Mouse (Mus musculus) MEL (cell line): ENCODE measurements around the gene Srcin1. TPM values are rescaled to one million over a fixed set of nuclear protein-coding genes. Genes with fewer than 3 reads are reported as not detected.

Experiments used
- DNase-seq: peaks from one replicate; pipeline ENCODE4 v3.0.0; 2011; ENCODE audit warnings: low read depth, low spot score
- H3K27ac ChIP-seq: 2 replicates; pipeline ENCODE4 v1.5.1; 2012; ENCODE audit warnings: low read depth, mild to moderate bottlenecking, control low read depth, low read length, moderate library complexity; ENCODE audit not compliant: control insufficient read depth
- H3K27me3 ChIP-seq, 2 experiments: fragments of 150-350 bp in 1 of 2; sonication (generic) in 1 of 2; 2 replicates each; pipeline ENCODE4 v1.6.1; 2012; ENCODE audit warnings: low read length in 2 of 2, mild to moderate bottlenecking in 2 of 2, improper control_type of control experiment in 1 of 2, moderate library complexity in 1 of 2; ENCODE audit not compliant: insufficient read depth in 2 of 2, control insufficient read depth in 1 of 2
- H3K36me3 ChIP-seq, 2 experiments: 2 replicates each; pipeline ENCODE4 v1.6.1; 2012 to 2014; ENCODE audit warnings: low read length in 2 of 2, improper control_type of control experiment in 1 of 2, inconsistent platforms in 1 of 2, mild to moderate bottlenecking in 1 of 2; ENCODE audit not compliant: insufficient read depth in 2 of 2, control insufficient read depth in 1 of 2
- H3K4me1 ChIP-seq, 2 experiments: fragments of 150-350 bp in 1 of 2; sonication (generic) in 1 of 2; 2 replicates each; pipeline ENCODE4 v1.6.1; 2012; ENCODE audit warnings: low read length in 2 of 2, improper control_type of control experiment in 1 of 2, mild to moderate bottlenecking in 1 of 2; ENCODE audit not compliant: insufficient read depth in 2 of 2, control insufficient read depth in 1 of 2
- H3K4me3 ChIP-seq, 2 experiments: fragments of 150-350 bp in 1 of 2; sonication (generic) in 1 of 2; 2 replicates each; pipeline ENCODE4 v1.5.1; 2012; ENCODE audit warnings: low read depth in 2 of 2, low read length in 2 of 2, mild to moderate bottlenecking in 2 of 2, moderate library complexity in 2 of 2, control low read depth in 1 of 2, improper control_type of control experiment in 1 of 2; ENCODE audit not compliant: control insufficient read depth in 1 of 2, insufficient read depth in 1 of 2
- H3K79me2 ChIP-seq: 2 replicates; pipeline ENCODE4 v1.6.1; 2012; ENCODE audit warnings: mild to moderate bottlenecking, low read length, moderate library complexity; ENCODE audit not compliant: control insufficient read depth, poor library complexity, insufficient read depth
- H3K9ac ChIP-seq: 2 replicates; pipeline ENCODE4 v1.6.1; 2012; ENCODE audit warnings: low read depth, mild to moderate bottlenecking, control low read depth, low read length, moderate library complexity; ENCODE audit not compliant: control insufficient read depth, poor library complexity, severe bottlenecking
- H3K9me3 ChIP-seq: fragments of 150-350 bp; sonication (generic); replicated peaks from 2 replicates; pipeline ENCODE4 v1.6.1; 2012; ENCODE audit warnings: mild to moderate bottlenecking, low read length, improper control_type of control experiment, moderate library complexity; ENCODE audit not compliant: insufficient read depth
- CHD1 ChIP-seq: IDR thresholded peaks from 2 replicates; pipeline ENCODE4 v1.6.1; 2012; ENCODE audit warnings: low read depth, mild to moderate bottlenecking, inconsistent platforms, low read length, improper control_type of control experiment
- CHD2 ChIP-seq: IDR thresholded peaks from 2 replicates; pipeline ENCODE4 v1.6.1; 2011; ENCODE audit warnings: low read length, improper control_type of control experiment
- CTCF ChIP-seq, 3 experiments: IDR thresholded peaks in 2 of 3; conservative IDR thresholded peaks in 1 of 3; 2 replicates each; pipeline ENCODE4 v1.5.1; 2011 to 2012; ENCODE audit warnings: low read length in 3 of 3, low read depth in 2 of 3, mild to moderate bottlenecking in 2 of 3, improper control_type of control experiment in 1 of 3, inconsistent platforms in 1 of 3, mixed read lengths in 1 of 3, moderate library complexity in 1 of 3; ENCODE audit not compliant: control insufficient read depth in 1 of 3, insufficient read depth in 1 of 3, poor library complexity in 1 of 3, severe bottlenecking in 1 of 3
- E2F4 ChIP-seq: IDR thresholded peaks from 2 replicates; pipeline ENCODE4 v1.6.1; 2011; ENCODE audit warnings: low read depth, low read length, improper control_type of control experiment, borderline replicate concordance
- GATA1 ChIP-seq: IDR thresholded peaks from 2 replicates; pipeline ENCODE4 v1.6.1; 2011; ENCODE audit warnings: low read depth, low read length, improper control_type of control experiment
- JUND ChIP-seq: IDR thresholded peaks from 2 replicates; pipeline ENCODE4 v1.6.1; 2011; ENCODE audit warnings: low read depth, mild to moderate bottlenecking, improper control_type of control experiment, low read length
- MAFK ChIP-seq: IDR thresholded peaks from 2 replicates; pipeline ENCODE4 v1.6.1; 2011; ENCODE audit warnings: low read depth, mild to moderate bottlenecking, low read length, improper control_type of control experiment, borderline replicate concordance
- MXI1 ChIP-seq: IDR thresholded peaks from 2 replicates; pipeline ENCODE4 v1.6.1; 2011; ENCODE audit warnings: mild to moderate bottlenecking, low read depth, low read length, improper control_type of control experiment
- NELFE ChIP-seq: IDR thresholded peaks from 2 replicates; pipeline ENCODE4 v1.6.1; 2011; ENCODE audit warnings: low read depth, low read length, improper control_type of control experiment
- POLR2A ChIP-seq, 2 experiments: IDR thresholded peaks; 2 replicates each; pipeline ENCODE4 v1.6.1; 2011 to 2012; ENCODE audit warnings: low read length in 2 of 2, mild to moderate bottlenecking in 2 of 2, control low read depth in 1 of 2, improper control_type of control experiment in 1 of 2, low read depth in 1 of 2, moderate library complexity in 1 of 2; ENCODE audit not compliant: control insufficient read depth in 1 of 2, insufficient read depth in 1 of 2, poor library complexity in 1 of 2
- POLR2AphosphoS2 ChIP-seq: IDR thresholded peaks from 2 replicates; pipeline ENCODE4 v1.6.1; 2011; ENCODE audit warnings: low read length, improper control_type of control experiment
- RCOR1 ChIP-seq: IDR thresholded peaks from 2 replicates; pipeline ENCODE4 v1.6.1; 2012; ENCODE audit warnings: low read depth, mild to moderate bottlenecking, inconsistent platforms, low read length, improper control_type of control experiment
- TBP ChIP-seq: IDR thresholded peaks from 2 replicates; pipeline ENCODE4 v1.8.0; 2011; ENCODE audit warnings: low read depth, low read length, improper control_type of control experiment
- TCF12 ChIP-seq: IDR thresholded peaks from 2 replicates; pipeline ENCODE4 v1.6.1; 2014; ENCODE audit warnings: low read depth, mild to moderate bottlenecking, inconsistent platforms, low read length, improper control_type of control experiment, moderate library complexity
- UBTF ChIP-seq: IDR thresholded peaks from 2 replicates; pipeline ENCODE4 v1.6.1; 2012; ENCODE audit warnings: low read depth, mild to moderate bottlenecking, inconsistent platforms, low read length, improper control_type of control experiment, moderate library complexity, borderline replicate concordance; ENCODE audit not compliant: insufficient read depth
- USF2 ChIP-seq, 2 experiments: IDR thresholded peaks; 2 replicates each; pipeline ENCODE4 v1.6.1; 2011 to 2012; ENCODE audit warnings: improper control_type of control experiment in 2 of 2, low read length in 2 of 2, borderline replicate concordance in 1 of 2, inconsistent platforms in 1 of 2, low read depth in 1 of 2, mild to moderate bottlenecking in 1 of 2; ENCODE audit not compliant: insufficient read depth in 1 of 2
- ZC3H11A ChIP-seq: IDR thresholded peaks from 2 replicates; pipeline ENCODE4 v1.6.1; 2012; ENCODE audit warnings: low read depth, mild to moderate bottlenecking, inconsistent platforms, low read length, improper control_type of control experiment
- ZNF384 ChIP-seq: IDR thresholded peaks from 2 replicates; pipeline ENCODE4 v1.6.1; 2012; ENCODE audit warnings: low read depth, mild to moderate bottlenecking, inconsistent platforms, low read length, improper control_type of control experiment
- polyA plus RNA-seq, 2 experiments: library from polyadenylated mRNA; stranded (reverse) in 1 of 2; unstranded in 1 of 2; fragments of >175 nt in 1 of 2; fragments of >200 nt in 1 of 2; gene quantifications; 2 replicates each; pipeline versions ENCODE4 v1.2.1 to v1.2.4; 2012; ENCODE audit warnings: low replicate concordance in 2 of 2, low read depth in 1 of 2; ENCODE audit not compliant: insufficient read length in 2 of 2, insufficient read depth in 1 of 2, missing spikeins in 1 of 2
- total RNA-seq: library from RNA; depleted of rRNA; stranded (reverse); fragments of 300-350 nt; gene quantifications from 2 replicates; pipeline ENCODE4 v1.2.3, GENCODE M21; 2012

Gene Srcin1
- total and polyA plus RNA-seq, 3 experiments, result 0.04 to 0.10 TPM; not detected in 1

GRCm38 (mm10) chr11:97497543-97497942 lies 78.4 kb downstream of the Srcin1 start:
- TF ChIP-seq RCOR1, result no peak
- TF ChIP-seq POLR2AphosphoS2, result no peak
- no peak for TF ChIP-seq USF2 (IDR thresholded peaks at IDR 0.05; ENCODE audit: borderline replicate concordance in 1 of 2, insufficient read depth in 1 of 2, low read depth in 1 of 2, low read length in 2 of 2)
- no peak for TF ChIP-seq ZNF384
- TF ChIP-seq UBTF, result no peak
- no peak for TF ChIP-seq E2F4
- no peak overlapping the region for H3K4me3 ChIP-seq
- H3K27ac ChIP-seq, result no peak overlapping the region
- no peaks in the 10 kb centered on the region for H3K79me2 ChIP-seq
- no peaks in the 10 kb centered on the region for H3K36me3 ChIP-seq
- no peaks in the 10 kb centered on the region for H3K4me1 ChIP-seq
- no peaks in the 10 kb centered on the region for H3K27me3 ChIP-seq
- no peaks in the 10 kb centered on the region for H3K9me3 ChIP-seq
- no peak overlapping the region for H3K9ac ChIP-seq
- no peak for DNase-seq

DNA sequence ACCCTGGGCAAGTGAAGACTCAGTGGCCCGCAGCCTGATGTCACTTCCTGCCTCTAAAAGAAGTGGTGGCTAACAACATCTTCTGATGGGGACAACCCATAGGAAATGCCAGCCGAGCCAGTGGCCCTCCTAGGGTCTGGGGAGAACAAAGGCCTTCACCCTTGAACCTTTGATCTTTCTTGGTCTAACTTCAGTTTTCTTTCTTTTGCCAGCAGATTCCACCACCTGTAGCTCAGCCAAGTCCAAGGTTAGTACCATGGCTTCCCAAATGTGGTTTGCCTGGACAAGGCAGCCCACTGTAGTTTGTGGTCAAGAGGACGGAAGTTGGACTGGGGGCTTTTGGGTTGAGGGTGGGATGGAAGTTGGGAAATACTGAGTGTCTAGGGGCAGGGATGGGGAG lies 83.2 kb downstream of the Srcin1 start:
- no peaks in the 10 kb centered on the region for H3K9me3 ChIP-seq
- no peaks in the 10 kb centered on the region for H3K4me1 ChIP-seq
- no peaks in the 10 kb centered on the region for H3K27me3 ChIP-seq
- no peak overlapping the region for H3K27ac ChIP-seq
- H3K4me3 ChIP-seq, result no peak overlapping the region
- H3K9ac ChIP-seq, result no peak overlapping the region
- no peak for TF ChIP-seq MAFK
- TF ChIP-seq TCF12, result no peak
- TF ChIP-seq TBP, result no peak
- no peak for TF ChIP-seq JUND
- no peak for TF ChIP-seq GATA1
- TF ChIP-seq NELFE, result no peak
- no peak for TF ChIP-seq MXI1
- TF ChIP-seq CHD2, result no peak
- no peak for TF ChIP-seq CHD1
- TF ChIP-seq, all 39 proteins: peak for 0
- H3K79me2 ChIP-seq, result no peaks in the 10 kb centered on the region
- H3K36me3 ChIP-seq, result no peaks in the 10 kb centered on the region
- no peak for DNase-seq

DNA sequence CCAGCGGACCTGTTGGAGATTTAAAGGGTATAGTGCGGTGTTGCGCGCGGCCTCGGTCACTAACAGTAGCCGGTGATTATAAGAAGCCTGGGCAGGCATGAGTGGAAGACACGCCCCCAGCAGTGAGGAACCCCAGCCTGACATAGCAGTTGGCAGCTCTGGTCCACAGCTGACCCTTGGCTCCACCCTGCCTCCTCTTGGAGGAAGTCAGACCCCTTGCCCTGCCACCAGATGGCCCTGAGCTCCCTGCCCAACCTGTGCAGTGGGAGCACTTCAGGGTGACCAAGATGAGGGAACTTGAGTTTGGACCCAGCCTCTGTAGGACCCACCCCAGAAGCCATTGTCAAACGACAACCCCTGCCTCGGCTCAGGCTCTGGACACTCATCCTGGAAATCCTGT lies 84.3 kb downstream of the Srcin1 start:
- H3K27me3 ChIP-seq, result no peaks in the 10 kb centered on the region
- no peak overlapping the region for H3K4me3 ChIP-seq
- no peak overlapping the region for H3K9ac ChIP-seq
- H3K36me3 ChIP-seq, result no peaks in the 10 kb centered on the region
- H3K4me1 ChIP-seq, result no peaks in the 10 kb centered on the region
- TF ChIP-seq POLR2A (IDR thresholded peaks at IDR 0.05; ENCODE audit: control insufficient read depth in 1 of 2, insufficient read depth in 1 of 2, low read depth in 1 of 2, low read length in 2 of 2, poor library complexity in 1 of 2) (no peak), CTCF (IDR thresholded peaks at IDR 0.05 in 2 of 3, conservative IDR thresholded peaks at IDR 0.05 in 1 of 3; ENCODE audit: control insufficient read depth in 1 of 3, insufficient read depth in 1 of 3, low read depth in 2 of 3, low read length in 3 of 3, poor library complexity in 1 of 3, severe bottlenecking in 1 of 3) (peak in 1 of 3 experiments; percentile 15; a peak in 1 of 6 replicates), USF2 (IDR thresholded peaks at IDR 0.05; ENCODE audit: borderline replicate concordance in 1 of 2, insufficient read depth in 1 of 2, low read depth in 1 of 2, low read length in 2 of 2) (no peak), ZC3H11A (no peak)
- H3K27ac ChIP-seq, result no peak overlapping the region
- H3K79me2 ChIP-seq, result no peaks in the 10 kb centered on the region
- no peak for DNase-seq
- H3K9me3 ChIP-seq, result no peaks in the 10 kb centered on the region
